Mouse (Mus musculus) testis, adult 10 weeks (tissue): ENCODE measurements around the gene Kdr. TPM values are rescaled to one million over a fixed set of nuclear protein-coding genes. Genes with fewer than 3 reads are reported as not detected.

Source experiments
- polyA plus RNA-seq: library from polyadenylated mRNA; stranded (reverse); fragments of 350-450 nt; fragmentation: Illumina TruSeq; extraction: RNeasy Lipid Tissue Mini Kit (QIAGEN cat#74804); gene quantifications from one replicate; pipeline ENCODE4 v1.2.3, GENCODE M21; 2014; ENCODE audit warnings: low read depth, low replicate concordance

Kdr gene
- 2.4 TPM for polyA plus RNA-seq

GRCm38 (mm10) chr5:75978374-75979100 lies at the start of gene Kdr:
TSS of gene Kdr (minus strand) at chr5:75978458.

Other genes starting within 250 kb of the Kdr start
- 5.3 TPM for gene Srd5a3, start 161.8 kb upstream of the Kdr start, polyA plus RNA-seq
- 65.6 TPM for gene Tmem165, start 205.4 kb upstream of the Kdr start, polyA plus RNA-seq